Mouse (Mus musculus) testis, adult 2 months (tissue): ENCODE results near the gene Ell. TPM values are rescaled to one million over a fixed set of nuclear protein-coding genes. Genes with fewer than 3 reads are reported as not detected.

Experiments used
- H3K27ac ChIP-seq: fragments of 200-500 bp; 2 replicates; pipeline ENCODE4 v1.5.1; 2012; ENCODE audit warnings: low read depth, low read length; ENCODE audit not compliant: control insufficient read depth, insufficient read depth
- H3K27me3 ChIP-seq: fragments of 200-500 bp; 2 replicates; pipeline ENCODE4 v1.6.1; 2012; ENCODE audit warnings: mild to moderate bottlenecking, low read length, moderate library complexity; ENCODE audit not compliant: control insufficient read depth, insufficient read depth
- H3K36me3 ChIP-seq: fragments of 200-500 bp; 2 replicates; pipeline ENCODE4 v1.6.1; 2012; ENCODE audit warnings: mild to moderate bottlenecking, low read length; ENCODE audit not compliant: control insufficient read depth, insufficient read depth
- H3K4me1 ChIP-seq: fragments of 200-500 bp; 2 replicates; pipeline ENCODE4 v1.6.1; 2012; ENCODE audit warnings: low read length; ENCODE audit not compliant: control insufficient read depth, insufficient read depth
- H3K4me3 ChIP-seq: fragments of 200-500 bp; 2 replicates; pipeline ENCODE4 v1.5.1; 2012; ENCODE audit warnings: low read depth, mild to moderate bottlenecking, low read length, moderate library complexity, mixed read lengths; ENCODE audit not compliant: control insufficient read depth
- CTCF ChIP-seq: fragments of 200-500 bp; IDR thresholded peaks from 2 replicates; pipeline ENCODE4 v1.5.1; 2012; ENCODE audit warnings: low read depth, mild to moderate bottlenecking, inconsistent platforms, low read length, moderate library complexity; ENCODE audit not compliant: control insufficient read depth, insufficient read depth, insufficient replicate concordance
- POLR2A ChIP-seq: fragments of 200-500 bp; IDR thresholded peaks from 2 replicates; pipeline ENCODE4 v1.6.1; 2012; ENCODE audit warnings: low read depth, mild to moderate bottlenecking, inconsistent platforms, low read length, moderate library complexity; ENCODE audit not compliant: control insufficient read depth
- polyA plus RNA-seq: library from polyadenylated mRNA; depleted of rRNA; stranded (reverse); fragments of >200 nt; gene quantifications from 2 replicates; pipeline ENCODE4 v1.2.3, GENCODE M21; 2012

Ell gene
- polyA plus RNA-seq, 1 experiment = 42.5 TPM

GRCm38 (mm10) chr8:70608749-70609367 lies 69.6 kb downstream of the Ell start, which contains the start of gene Ssbp4:
TSS of gene Ssbp4 (minus strand) at chr8:70608872.
- no peaks in the 10 kb centered on the region for H3K27me3 ChIP-seq
- peak within 1 kb of the TSS; percentile 83 for H3K4me3 ChIP-seq
- H3K36me3 ChIP-seq = no peaks in the 10 kb centered on the region
- H3K27ac ChIP-seq = peak within 1 kb of the TSS; percentile 93
- peaks cover 37% of the 10 kb centered on the region for H3K4me1 ChIP-seq
- TF ChIP-seq CTCF (no peak), POLR2A (no peak)

DNA sequence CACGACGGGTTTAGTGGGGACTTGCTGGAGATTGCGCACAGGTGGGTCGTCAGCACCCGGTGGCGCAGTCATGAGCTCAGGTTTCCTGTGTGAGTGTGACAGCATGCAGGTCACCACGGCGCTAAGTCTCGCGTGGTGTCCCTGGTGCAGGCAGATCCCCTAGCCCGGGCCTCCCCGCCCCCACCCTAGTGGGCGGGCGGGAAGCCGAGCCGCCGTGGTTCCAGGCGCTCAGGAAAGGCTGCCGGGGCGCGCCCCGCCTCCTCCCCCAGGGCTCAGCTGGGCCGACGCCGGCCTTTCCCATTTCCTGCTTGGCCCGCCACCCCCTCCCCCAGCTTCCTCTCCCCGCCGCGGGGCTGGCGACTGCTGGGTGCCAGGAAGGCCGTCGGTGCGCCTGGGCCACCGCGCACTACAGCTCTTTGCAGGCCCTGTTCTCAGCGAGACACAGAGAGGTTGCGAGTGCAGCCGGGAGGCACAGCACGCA lies 70.2 kb downstream of the Ell start:
- peak overlapping the region; percentile 77 for H3K4me3 ChIP-seq
- H3K27me3 ChIP-seq = no peaks in the 10 kb centered on the region
- TF ChIP-seq POLR2A (peak; percentile 56), CTCF (no peak)
- H3K27ac ChIP-seq = peak overlapping the region; percentile 93
- no peaks in the 10 kb centered on the region for H3K36me3 ChIP-seq
- H3K4me1 ChIP-seq = peaks cover 37% of the 10 kb centered on the region

DNA sequence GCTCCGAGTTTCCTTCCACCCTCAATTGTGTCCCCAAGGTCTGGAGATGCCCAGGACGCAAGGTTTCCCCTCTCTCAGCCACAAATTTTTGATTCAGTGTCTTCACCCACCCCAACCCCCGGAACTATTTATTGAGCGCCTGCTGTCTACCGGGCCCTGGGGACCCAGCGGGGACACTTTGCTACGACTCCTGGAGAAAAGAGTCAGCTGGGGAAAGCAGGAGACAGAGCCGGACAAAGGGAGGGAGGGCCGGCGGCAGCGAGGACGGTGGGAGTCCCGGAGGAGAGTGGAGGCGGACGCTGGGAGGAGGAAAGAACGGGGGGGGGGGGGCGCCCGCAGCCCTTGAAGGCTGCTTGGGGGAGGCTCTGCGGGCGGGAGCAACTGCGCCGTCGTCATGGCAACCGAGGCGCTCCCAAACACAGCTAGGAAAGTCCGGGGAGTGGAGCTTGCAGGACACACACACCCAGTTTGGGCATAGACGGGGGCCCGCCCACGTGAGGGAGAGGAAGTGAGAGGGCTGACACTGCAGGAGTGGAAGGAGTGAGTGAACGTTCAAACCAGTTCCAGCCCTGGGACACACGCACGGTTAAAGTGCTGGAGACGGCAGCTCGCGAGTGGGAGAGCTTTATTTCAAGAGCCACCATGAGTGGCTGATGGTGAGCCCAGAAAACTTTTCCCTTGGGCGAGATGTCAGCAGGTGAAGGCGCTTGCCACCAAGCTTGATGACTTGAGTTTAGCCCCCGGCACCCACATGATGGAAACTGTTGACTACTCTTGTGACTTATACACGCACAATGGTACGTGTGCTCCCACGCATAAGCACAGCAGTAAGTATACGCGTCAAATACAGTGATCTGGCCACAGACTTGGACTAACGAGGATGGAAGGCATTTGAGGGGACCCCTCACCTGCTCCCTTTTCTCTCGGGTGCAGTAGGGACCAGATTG lies 70.9 kb downstream of the Ell start:
- Histone ChIP-seq H3K27me3 (no peaks in the 10 kb centered on the region), H3K27ac (peak overlapping the region; percentile 93), H3K4me1 (peaks cover 37% of the 10 kb centered on the region), H3K36me3 (no peaks in the 10 kb centered on the region), H3K4me3 (peak overlapping the region; percentile 77)
- no peak for TF ChIP-seq CTCF
- TF ChIP-seq POLR2A = peak; percentile 64

DNA sequence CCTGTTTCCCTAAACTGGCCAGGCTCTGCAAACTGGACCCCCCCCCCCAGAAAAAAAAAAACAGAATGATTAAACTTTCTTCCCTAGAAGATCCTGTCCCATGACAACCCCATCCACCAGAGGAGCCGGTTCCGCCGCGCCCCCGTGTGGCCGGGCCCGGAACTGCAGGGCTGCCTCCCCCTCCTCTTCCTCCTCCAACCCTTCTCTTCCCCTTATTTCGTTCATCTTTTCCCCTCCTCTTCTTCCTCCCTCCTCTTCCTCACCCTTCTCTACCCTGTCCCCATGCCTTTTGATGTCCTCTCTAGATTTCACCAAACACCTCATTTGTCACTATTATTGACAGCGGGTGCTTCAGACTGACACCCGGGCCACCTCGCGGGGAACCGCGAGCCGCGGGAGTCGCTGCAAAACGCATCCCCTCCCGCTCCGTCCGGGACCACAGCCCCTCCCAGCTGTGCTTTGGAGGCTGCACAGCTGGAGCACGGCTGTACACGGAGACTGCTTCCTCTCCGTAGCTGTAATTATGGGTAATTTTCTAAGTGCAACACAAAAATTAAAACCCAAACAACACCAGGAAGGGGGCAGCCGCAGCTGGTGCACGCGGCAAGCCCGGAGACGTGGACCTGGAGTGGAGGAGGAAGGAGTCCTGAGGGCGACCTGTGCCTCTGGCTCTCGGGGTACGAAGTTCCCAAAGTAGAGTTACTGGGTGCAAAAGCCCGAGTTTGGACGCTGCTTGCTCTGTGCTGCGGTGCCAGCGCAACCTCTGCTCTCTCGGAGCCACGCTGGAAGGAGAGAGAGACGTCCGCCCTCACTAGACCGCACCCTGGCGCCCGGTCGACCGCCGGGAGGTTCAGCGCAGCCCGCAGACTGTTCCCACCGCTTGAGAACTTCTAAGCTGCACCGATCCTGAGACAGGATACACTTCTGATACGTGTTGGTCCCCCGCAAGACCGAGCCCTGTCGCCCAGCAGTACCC lies 71.8 kb downstream of the Ell start:
- H3K27ac ChIP-seq = peak overlapping the region; percentile 86

DNA sequence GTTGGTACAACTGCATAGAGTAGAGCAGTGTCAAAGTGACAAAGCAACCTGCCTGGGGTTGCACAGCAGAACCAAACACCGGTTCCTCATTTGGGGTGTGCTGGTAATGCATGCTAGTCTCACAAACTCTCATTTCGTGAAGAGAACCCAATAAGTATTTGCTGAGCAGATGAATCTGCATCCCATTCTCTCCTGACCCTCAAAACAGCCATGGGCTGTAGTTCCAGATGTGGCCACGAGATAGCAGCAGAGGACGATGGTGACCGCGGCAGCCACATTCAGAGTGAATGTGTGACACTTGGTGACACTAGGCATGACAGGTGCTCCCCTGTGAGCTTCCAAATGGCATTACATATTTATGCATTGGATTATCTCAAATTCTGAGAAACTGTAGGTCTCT lies 72.6 kb downstream of the Ell start:
- no peak overlapping the region for H3K27ac ChIP-seq
- TF ChIP-seq POLR2A (no peak), CTCF (peak; percentile 91; the same call in 1 of the 2 replicates)
- H3K27me3 ChIP-seq = no peaks in the 10 kb centered on the region
- no peak overlapping the region for H3K4me3 ChIP-seq
- no peaks in the 10 kb centered on the region for H3K36me3 ChIP-seq
- H3K4me1 ChIP-seq = peaks cover 37% of the 10 kb centered on the region

More for the DNA sequence above, 71.8 kb downstream of the Ell start:
- H3K4me1 ChIP-seq = peaks cover 37% of the 10 kb centered on the region
- H3K4me3 ChIP-seq = peak overlapping the region; percentile 55
- no peaks in the 10 kb centered on the region for H3K36me3 ChIP-seq
- H3K27me3 ChIP-seq = no peaks in the 10 kb centered on the region
- TF ChIP-seq POLR2A (peak; percentile 52; the same call in 1 of the 2 replicates), CTCF (peak; percentile 96)

GRCm38 (mm10) chr8:70613763-70614162 lies 74.5 kb downstream of the Ell start:
- Histone ChIP-seq H3K27ac (no peak overlapping the region), H3K27me3 (no peaks in the 10 kb centered on the region), H3K4me1 (peaks cover 35% of the 10 kb centered on the region), H3K36me3 (no peaks in the 10 kb centered on the region), H3K4me3 (no peak overlapping the region)
- TF ChIP-seq POLR2A (no peak), CTCF (no peak)

DNA sequence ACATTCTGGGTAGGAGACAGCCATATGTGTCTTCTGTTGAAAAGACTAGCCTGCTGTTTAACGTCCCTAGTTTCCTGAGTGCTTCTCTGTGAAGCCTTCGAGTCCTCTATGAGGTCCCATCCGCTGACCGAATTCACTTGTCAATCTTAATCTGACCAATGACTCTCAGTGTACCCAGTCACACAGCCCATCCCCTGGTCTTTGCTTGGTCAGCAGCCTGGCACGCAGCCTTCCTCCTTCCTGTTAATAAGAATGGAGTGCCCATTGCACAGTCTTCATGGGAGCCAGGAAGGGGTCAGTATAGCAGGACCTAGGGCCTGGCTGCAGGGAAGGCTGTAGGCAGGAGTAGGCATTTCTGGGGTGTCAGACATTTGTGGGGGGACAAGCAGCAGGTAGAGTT lies 75.2 kb downstream of the Ell start:
- H3K4me3 ChIP-seq = no peak overlapping the region
- no peak overlapping the region for H3K27ac ChIP-seq
- H3K36me3 ChIP-seq = no peaks in the 10 kb centered on the region
- H3K27me3 ChIP-seq = no peaks in the 10 kb centered on the region
- H3K4me1 ChIP-seq = peaks cover 35% of the 10 kb centered on the region
- no peak for TF ChIP-seq POLR2A
- TF ChIP-seq CTCF = no peak
